Mouse (Mus musculus) CH12.LX (cell line): Measurements from ENCODE around the gene Nrg3. TPM values are rescaled to one million over a fixed set of nuclear protein-coding genes. Genes with fewer than 3 reads are reported as not detected.

Experiments
- DNase-seq: peaks from one replicate; pipeline ENCODE4 v3.0.0-alpha.2; 2013; ENCODE audit errors: extremely low read depth
- H3K27ac ChIP-seq: 2 replicates; pipeline ENCODE4 v1.5.1; 2012; ENCODE audit warnings: low read depth, mild to moderate bottlenecking, control low read depth, moderate library complexity; ENCODE audit not compliant: insufficient read depth
- H3K27me3 ChIP-seq: replicated peaks from 2 replicates; pipeline ENCODE3; 2012; ENCODE audit warnings: inconsistent platforms
- H3K36me3 ChIP-seq, 2 experiments: replicated peaks in 1 of 2; 2 replicates each; pipeline versions ENCODE3 to v1.6.1; 2012; ENCODE audit warnings: inconsistent platforms in 1 of 2, low read length in 1 of 2, mild to moderate bottlenecking in 1 of 2, mixed read lengths in 1 of 2, moderate library complexity in 1 of 2; ENCODE audit not compliant: control insufficient read depth in 1 of 2, insufficient read depth in 1 of 2
- H3K4me1 ChIP-seq, 2 experiments: 2 replicates each; pipeline ENCODE4 v1.6.1; 2012; ENCODE audit warnings: inconsistent platforms in 1 of 2, moderate library complexity in 1 of 2; ENCODE audit not compliant: insufficient read depth in 2 of 2, control insufficient read depth in 1 of 2
- H3K4me2 ChIP-seq: 2 replicates; pipeline ENCODE4 v1.6.1; 2012; ENCODE audit warnings: low read depth, mild to moderate bottlenecking, control low read depth; ENCODE audit not compliant: poor library complexity, insufficient read depth, severe bottlenecking
- H3K4me3 ChIP-seq, 3 experiments: fragments of 150-350 bp in 1 of 3; sonication (generic) in 1 of 3; replicated peaks in 1 of 3; 2 replicates each; pipeline versions ENCODE3 to v1.5.1; 2011 to 2012; ENCODE audit warnings: low read depth in 2 of 3, low read length in 2 of 3, mild to moderate bottlenecking in 2 of 3, moderate library complexity in 2 of 3, control low read depth in 1 of 3, improper control_type of control experiment in 1 of 3, inconsistent platforms in 1 of 3, mixed read lengths in 1 of 3; ENCODE audit not compliant: poor library complexity in 1 of 3
- H3K79me2 ChIP-seq: replicated peaks from 2 replicates; pipeline ENCODE4 v1.6.1; 2012; ENCODE audit warnings: mild to moderate bottlenecking, moderate library complexity; ENCODE audit not compliant: control insufficient read depth, poor library complexity, insufficient read depth, severe bottlenecking; ENCODE audit errors: extremely low read depth
- H3K9ac ChIP-seq: 2 replicates; pipeline ENCODE4 v1.6.1; 2012; ENCODE audit warnings: low read depth, mild to moderate bottlenecking, control low read depth, moderate library complexity; ENCODE audit not compliant: insufficient read depth
- H3K9me3 ChIP-seq: replicated peaks from 2 replicates; pipeline ENCODE3; 2012; ENCODE audit warnings: low read length, inconsistent platforms, mixed read lengths
- BHLHE40 ChIP-seq: IDR thresholded peaks from 2 replicates; pipeline ENCODE4 v1.6.1; 2011; ENCODE audit warnings: mild to moderate bottlenecking, low read depth, low read length, improper control_type of control experiment
- CHD2 ChIP-seq: IDR thresholded peaks from 2 replicates; pipeline ENCODE4 v1.6.1; 2011; ENCODE audit warnings: low read length, improper control_type of control experiment
- E2F4 ChIP-seq: IDR thresholded peaks from 2 replicates; pipeline ENCODE4 v1.6.1; 2011; ENCODE audit warnings: low read depth, low read length, improper control_type of control experiment; ENCODE audit not compliant: insufficient replicate concordance
- ELF1 ChIP-seq: IDR thresholded peaks from 2 replicates; pipeline ENCODE4 v1.6.1; 2014; ENCODE audit warnings: low read depth, mild to moderate bottlenecking, inconsistent platforms, low read length, improper control_type of control experiment
- EP300 ChIP-seq: IDR thresholded peaks from 2 replicates; pipeline ENCODE4 v1.6.1; 2011; ENCODE audit warnings: low read length, improper control_type of control experiment
- ETS1 ChIP-seq: conservative IDR thresholded peaks from 2 replicates; pipeline ENCODE4 v1.6.1; 2012; ENCODE audit warnings: low read depth, mild to moderate bottlenecking, inconsistent platforms, low read length, improper control_type of control experiment, moderate library complexity
- GABPA ChIP-seq: IDR thresholded peaks from 2 replicates; pipeline ENCODE4 v1.6.1; 2012; ENCODE audit warnings: low read depth, low read length, improper control_type of control experiment, inconsistent platforms; ENCODE audit not compliant: insufficient replicate concordance
- JUND ChIP-seq: conservative IDR thresholded peaks from 2 replicates; pipeline ENCODE4 v1.6.1; 2011; ENCODE audit warnings: low read depth, low read length, improper control_type of control experiment
- KAT2A ChIP-seq: IDR thresholded peaks from 2 replicates; pipeline ENCODE4 v1.6.1; 2012; ENCODE audit warnings: low read length, improper control_type of control experiment, inconsistent platforms; ENCODE audit not compliant: insufficient replicate concordance
- MAFK ChIP-seq: IDR thresholded peaks from 2 replicates; pipeline ENCODE4 v1.6.1; 2011; ENCODE audit warnings: low read length, improper control_type of control experiment; ENCODE audit not compliant: insufficient replicate concordance
- MAZ ChIP-seq: IDR thresholded peaks from 2 replicates; pipeline ENCODE4 v1.6.1; 2012; ENCODE audit warnings: low read depth, mild to moderate bottlenecking, inconsistent platforms, low read length, improper control_type of control experiment, moderate library complexity
- NELFE ChIP-seq: IDR thresholded peaks from 2 replicates; pipeline ENCODE4 v1.6.1; 2011; ENCODE audit warnings: low read depth, low read length, improper control_type of control experiment
- NRF1 ChIP-seq: IDR thresholded peaks from 2 replicates; pipeline ENCODE4 v1.6.1; 2014; ENCODE audit warnings: low read depth, mild to moderate bottlenecking, inconsistent platforms, low read length, improper control_type of control experiment, moderate library complexity
- PAX5 ChIP-seq: IDR thresholded peaks from 2 replicates; pipeline ENCODE4 v1.6.1; 2012; ENCODE audit warnings: low read length, inconsistent platforms, mixed read lengths
- POLR2A ChIP-seq: IDR thresholded peaks from 2 replicates; pipeline ENCODE4 v1.6.1; 2011; ENCODE audit warnings: low read depth, mild to moderate bottlenecking, improper control_type of control experiment, low read length
- POLR2AphosphoS2 ChIP-seq: IDR thresholded peaks from 2 replicates; pipeline ENCODE4 v1.6.1; 2011; ENCODE audit warnings: low read depth, low read length, improper control_type of control experiment
- RAD21 ChIP-seq: IDR thresholded peaks from 2 replicates; pipeline ENCODE4 v1.6.1; 2011; ENCODE audit warnings: low read depth, mild to moderate bottlenecking, low read length, improper control_type of control experiment, moderate library complexity
- TBP ChIP-seq: conservative IDR thresholded peaks from 2 replicates; pipeline ENCODE4 v1.6.1; 2011; ENCODE audit warnings: low read depth, low read length, improper control_type of control experiment
- TCF12 ChIP-seq: IDR thresholded peaks from 2 replicates; pipeline ENCODE4 v1.6.1; 2014; ENCODE audit warnings: low read depth, mild to moderate bottlenecking, inconsistent platforms, low read length, improper control_type of control experiment
- UBTF ChIP-seq: IDR thresholded peaks from 2 replicates; pipeline ENCODE4 v1.6.1; 2012; ENCODE audit warnings: low read depth, mild to moderate bottlenecking, inconsistent platforms, low read length, improper control_type of control experiment, moderate library complexity
- USF2 ChIP-seq: conservative IDR thresholded peaks from 2 replicates; pipeline ENCODE4 v1.6.1; 2011; ENCODE audit warnings: low read depth, low read length, improper control_type of control experiment
- ZKSCAN1 ChIP-seq: IDR thresholded peaks from 2 replicates; pipeline ENCODE4 v1.6.1; 2012; ENCODE audit warnings: low read depth, inconsistent platforms, low read length, improper control_type of control experiment, borderline replicate concordance
- ZMIZ1 ChIP-seq: IDR thresholded peaks from 2 replicates; pipeline ENCODE4 v1.6.1; 2012; ENCODE audit warnings: low read depth, mild to moderate bottlenecking, inconsistent platforms, low read length, improper control_type of control experiment
- dilution Hi-C: fragments of 300-500 bp; cut with MboI; formaldehyde crosslinking; loops from 2 replicates; pipeline ENCODE4 v1.14.3; 2020; ENCODE audit warnings: low sequenced_read_pairs; ENCODE audit not compliant: extremely low pct_unique_long_range_greater_than_20kb, extremely low pct_ligation_motif_present
- in situ Hi-C: fragments of 300-500 bp; cut with MboI; formaldehyde crosslinking; loops from 3 replicates; pipeline ENCODE4 v1.14.3; 2019; ENCODE audit warnings: low sequenced_read_pairs, low pct_ligation_motif_present, low pct_unique_long_range_greater_than_20kb, mixed read lengths
- polyA plus RNA-seq: library from polyadenylated mRNA; unstranded; fragments of >175 nt; gene quantifications from 2 replicates; pipeline ENCODE4 v1.2.1, GENCODE M21; 2012; ENCODE audit warnings: low read depth; ENCODE audit not compliant: insufficient read length
- total RNA-seq, 2 experiments: library from RNA; depleted of rRNA; stranded (reverse); fragments of 300-350 nt in 1 of 2; fragments of >200 nt in 1 of 2; gene quantifications; 2 replicates each; pipeline ENCODE4 v1.2.3; 2012 to 2014

Nrg3 gene
- total and polyA plus RNA-seq, 3 experiments, result not detected

DNA sequence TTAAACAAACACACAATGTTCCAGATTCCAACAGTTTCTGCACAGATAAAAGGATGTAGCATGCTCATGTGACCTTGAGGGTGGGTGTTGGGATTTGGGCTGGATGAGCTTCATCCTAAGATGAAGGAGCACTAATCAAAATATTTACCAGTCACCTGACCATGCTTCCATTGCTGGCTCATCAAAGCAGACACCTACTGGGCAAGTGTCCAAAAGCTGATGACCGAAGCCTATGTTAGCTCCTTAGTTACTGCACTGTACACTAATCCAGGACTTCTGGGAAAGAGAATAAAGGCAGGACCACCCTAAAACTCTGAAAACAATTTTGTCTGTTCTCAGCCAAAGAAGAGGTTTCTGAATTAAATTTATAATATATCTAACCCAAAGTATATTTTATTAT lies 261.4 kb downstream of the Nrg3 start:
- in situ Hi-C loops, result no loop called here
- dilution Hi-C loops, result no loop called here

DNA sequence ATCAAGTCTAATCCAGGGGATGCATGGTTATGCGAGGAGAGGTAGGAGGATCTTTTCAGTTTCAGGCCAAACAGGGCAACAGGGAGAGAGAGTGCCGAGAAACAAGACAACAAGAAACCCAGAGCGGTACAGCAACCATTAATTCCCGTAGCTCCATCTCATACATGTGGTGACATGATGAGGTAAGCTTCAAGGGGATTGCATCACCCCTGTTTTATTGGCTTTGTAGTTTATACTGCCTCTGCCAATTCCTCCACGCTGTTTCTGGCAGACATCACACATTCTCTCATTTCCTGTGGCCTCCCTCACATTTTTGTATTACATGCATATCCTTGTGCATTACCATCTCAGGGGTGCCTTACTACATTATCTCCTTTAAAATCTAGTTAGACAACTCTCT lies 280.9 kb downstream of the Nrg3 start:
- H3K27me3 ChIP-seq, result no peaks in the 10 kb centered on the region
- H3K4me3 ChIP-seq, result no peak overlapping the region
- H3K9ac ChIP-seq, result no peak overlapping the region
- H3K4me2 ChIP-seq, result no peak overlapping the region
- dilution Hi-C loops, result no loop called here
- no peaks in the 10 kb centered on the region for H3K36me3 ChIP-seq
- H3K79me2 ChIP-seq, result no peaks in the 10 kb centered on the region
- in situ Hi-C loops, result no loop called here
- DNase-seq, result no peak
- no peaks in the 10 kb centered on the region for H3K4me1 ChIP-seq
- H3K9me3 ChIP-seq, result peaks cover 20% of the 10 kb centered on the region
- no peak overlapping the region for H3K27ac ChIP-seq
- TF ChIP-seq TBP (no peak), GABPA (no peak), UBTF (no peak), MAFK (no peak), TCF12 (no peak), PAX5 (no peak), ETS1 (no peak), RAD21 (no peak), E2F4 (no peak), USF2 (no peak), ELF1 (no peak), EP300 (no peak), ZKSCAN1 (no peak), POLR2A (no peak), NELFE (no peak), MAZ (no peak)

More for the DNA sequence above, 261.4 kb downstream of the Nrg3 start:
- Histone ChIP-seq H3K4me2 (no peak overlapping the region), H3K79me2 (no peaks in the 10 kb centered on the region), H3K4me1 (no peaks in the 10 kb centered on the region), H3K27me3 (no peaks in the 10 kb centered on the region), H3K9ac (no peak overlapping the region), H3K36me3 (no peaks in the 10 kb centered on the region), H3K9me3 (peaks cover 25% of the 10 kb centered on the region), H3K27ac (no peak overlapping the region), H3K4me3 (no peak overlapping the region)
- DNase-seq, result no peak
- TF ChIP-seq ELF1, result no peak
- no peak for TF ChIP-seq BHLHE40
- no peak for TF ChIP-seq NRF1
- TF ChIP-seq JUND, result no peak
- TF ChIP-seq NELFE, result no peak
- no peak for TF ChIP-seq POLR2AphosphoS2
- TF ChIP-seq CHD2, result no peak
- no peak for TF ChIP-seq ZMIZ1
- TF ChIP-seq KAT2A, result no peak
